In the genomic region with DNA sequence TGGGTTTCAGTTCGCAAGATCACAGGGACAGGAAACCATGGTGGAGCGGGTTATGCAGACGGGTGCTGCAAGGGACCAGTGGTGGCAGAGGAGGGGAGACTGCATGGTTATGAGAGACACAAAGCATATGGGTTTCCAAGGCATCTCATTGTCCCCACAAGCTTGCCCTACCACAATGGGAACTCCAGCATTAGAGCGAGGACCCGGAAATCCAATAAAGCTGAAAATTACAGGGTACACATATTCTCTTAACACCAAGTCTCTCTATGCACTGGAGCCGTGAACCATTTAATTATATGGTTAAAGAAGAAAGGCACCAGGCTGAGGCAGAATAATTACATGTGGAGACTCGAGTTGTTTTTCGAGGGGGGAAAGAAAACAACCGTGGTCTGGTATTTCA, we compare ENCODE assay signal across 20 mouse cellular contexts.
DNase-seq lines count a peak whose midpoint lies in the region; ATAC-seq and TF ChIP-seq lines count a peak whose summit lies in the region.
"Had no signal": no experiment of that assay in that cellular context is flagged by ENCODE, and none has a peak within 500 bp of the region (broad histone marks: within the 10 kb centered on the region; RNA-seq: fewer than 3 reads in every experiment).

No protein-coding gene starts in this region.

- ATAC-seq in forebrain, postnatal 0 days: peak; percentile 23; the same call in 1 of the 2 replicates
- ATAC-seq in forebrain, embryonic 13.5 days: no peak
- peak; percentile 74; the same call in 1 of the 2 replicates for ATAC-seq in embryonic facial prominence, embryonic 14.5 days (ENCODE audit: low read depth)
- ATAC-seq: activated CD4-positive, CD25-positive, alpha-beta regulatory T cell, adult 4 months; intestine, embryonic 16.5 days; Patski had no signal

- peaks cover 32% of the 10 kb centered on the region for H3K36me3 ChIP-seq in forebrain, postnatal 0 days (ENCODE audit: insufficient read depth)
- H3K36me3 ChIP-seq in forebrain, embryonic 13.5 days (ENCODE audit: poor library complexity, severe bottlenecking): peaks cover 77% of the 10 kb centered on the region
- H3K36me3 ChIP-seq in embryonic facial prominence, embryonic 14.5 days (ENCODE audit: control insufficient read depth, insufficient read depth, low read length): peaks cover 32% of the 10 kb centered on the region
- H3K36me3 ChIP-seq: heart, embryonic 13.5 days had no signal

- DNase-seq in forebrain, postnatal 0 days: no peak
- peak; percentile 29 for DNase-seq in thymus, postnatal 0 days (ENCODE audit: low spot score)
- no peak for DNase-seq in thymus, postnatal 10 days (ENCODE audit: low spot score in 2 of 2)
- peak; percentile 76 for DNase-seq in embryonic facial prominence, embryonic 14.5 days (ENCODE audit: low spot score)
- no peak for DNase-seq in left cerebral cortex, postnatal 36 days (ENCODE audit: low spot score in 2 of 2)
- DNase-seq in frontal cortex, adult 2 months (ENCODE audit: extremely low spot score in 1 of 2, low spot score in 1 of 2): no peak
- DNase-seq: adrenal gland, adult 2 months; adrenal gland, postnatal 25 days; cerebellum, adult 11 months; cerebellum, adult 8-10 months; cerebellum, postnatal 25 days; heart, postnatal 36 days had no signal

- H3K4me3 ChIP-seq in forebrain, postnatal 0 days (ENCODE audit: low read depth, low read length): no peak overlapping the region
- no peak overlapping the region for H3K4me3 ChIP-seq in forebrain, embryonic 13.5 days
- H3K4me3 ChIP-seq in embryonic facial prominence, embryonic 14.5 days (ENCODE audit: low read depth, low read length): no peak overlapping the region
- H3K4me3 ChIP-seq: forebrain, embryonic 12.5 days; heart, embryonic 13.5 days; hindbrain, embryonic 15.5 days had no signal

- H3K9ac ChIP-seq in forebrain, postnatal 0 days: no peak overlapping the region
- H3K9ac ChIP-seq in forebrain, embryonic 13.5 days: no peak overlapping the region
- H3K9ac ChIP-seq in embryonic facial prominence, embryonic 14.5 days (ENCODE audit: low read depth, low read length): no peak overlapping the region
- H3K9ac ChIP-seq: forebrain, embryonic 12.5 days; heart, embryonic 13.5 days; hindbrain, embryonic 15.5 days had no signal

- TF ChIP-seq CTCF in forebrain, postnatal 0 days (IDR thresholded peaks at IDR 0.05; ENCODE audit: low read depth): no peak

- 52% methylated on average over 9 of the region's 9 CpGs for WGBS in forebrain, postnatal 0 days
- WGBS in forebrain, embryonic 13.5 days: 68% methylated on average over 9 of the region's 9 CpGs
- WGBS in embryonic facial prominence, embryonic 14.5 days: 58% methylated on average over 9 of the region's 9 CpGs

- intact Hi-C loops in left cerebral cortex, postnatal 36 days (cut with DNase I): no loop called here

- H3K4me1 ChIP-seq in forebrain, postnatal 0 days (ENCODE audit: insufficient read depth): no peaks in the 10 kb centered on the region
- H3K4me1 ChIP-seq in forebrain, embryonic 13.5 days: no peaks in the 10 kb centered on the region
- H3K4me1 ChIP-seq in embryonic facial prominence, embryonic 14.5 days (ENCODE audit: control insufficient read depth, insufficient read depth, low read length): no peaks in the 10 kb centered on the region
- H3K4me1 ChIP-seq: forebrain, embryonic 12.5 days had no signal

- no peaks in the 10 kb centered on the region for H3K27me3 ChIP-seq in forebrain, postnatal 0 days (ENCODE audit: insufficient read depth, low read length)
- H3K27me3 ChIP-seq in forebrain, embryonic 13.5 days: no peaks in the 10 kb centered on the region
- H3K27me3 ChIP-seq in embryonic facial prominence, embryonic 14.5 days (replicated peaks; ENCODE audit: control insufficient read depth, insufficient read depth, low read length): no peaks in the 10 kb centered on the region
- H3K27me3 ChIP-seq: CH12.LX; forebrain, embryonic 12.5 days; heart, embryonic 13.5 days; hindbrain, embryonic 15.5 days; Patski had no signal

- H3K9me3 ChIP-seq in forebrain, postnatal 0 days (ENCODE audit: low read length): no peaks in the 10 kb centered on the region
- no peaks in the 10 kb centered on the region for H3K9me3 ChIP-seq in forebrain, embryonic 13.5 days (replicated peaks)
- no peaks in the 10 kb centered on the region for H3K9me3 ChIP-seq in embryonic facial prominence, embryonic 14.5 days (ENCODE audit: control insufficient read depth, low read length)
- H3K9me3 ChIP-seq: forebrain, embryonic 12.5 days; heart, embryonic 13.5 days; hindbrain, embryonic 15.5 days had no signal

- no peak overlapping the region for H3K27ac ChIP-seq in forebrain, postnatal 0 days (ENCODE audit: low read depth, low read length)
- H3K27ac ChIP-seq in forebrain, embryonic 13.5 days: no peak overlapping the region
- no peak overlapping the region for H3K27ac ChIP-seq in embryonic facial prominence, embryonic 14.5 days (replicated peaks; ENCODE audit: low read depth, low read length)
- H3K27ac ChIP-seq: forebrain, embryonic 12.5 days; heart, embryonic 13.5 days; hindbrain, embryonic 15.5 days had no signal

- H3K4me2 ChIP-seq in forebrain, postnatal 0 days (ENCODE audit: low read depth): no peak overlapping the region
- H3K4me2 ChIP-seq in forebrain, embryonic 13.5 days: no peak overlapping the region
- H3K4me2 ChIP-seq in embryonic facial prominence, embryonic 14.5 days (ENCODE audit: low read depth, low read length): no peak overlapping the region
- H3K4me2 ChIP-seq: forebrain, embryonic 12.5 days; heart, embryonic 13.5 days; hindbrain, embryonic 15.5 days had no signal

Comparison
In these comparisons a context has a peak if more than half of its experiments do, and no peak if none do; other contexts are left out.
1. DNase-seq: peak in thymus, postnatal 0 days (single experiment) and embryonic facial prominence, embryonic 14.5 days (single experiment); none in forebrain, postnatal 0 days (single experiment), thymus, postnatal 10 days (0 of 2), left cerebral cortex, postnatal 36 days (0 of 2) and frontal cortex, adult 2 months (0 of 2).